Mouse (Mus musculus): Measurements from ENCODE around the gene Adam23.

Adam23 gene

GRCm38 (mm10) chr1:63473696-63474095 lies 28.0 kb downstream of the Adam23 start:
- in situ Hi-C loops (cut with MboI, MseI) = no loop called here

- in situ Hi-C loops (cut with MboI, MseI) = no loop called here
Observed at GRCm38 (mm10) chr1:63478946-63479345, 33.3 kb downstream of the Adam23 start.

- in situ Hi-C loops (cut with MboI, MseI) = no loop called here
Observed at GRCm38 (mm10) chr1:63484646-63485045, 39.0 kb downstream of the Adam23 start.

- in situ Hi-C loops (cut with MboI, MseI) = no loop called here
Observed at GRCm38 (mm10) chr1:63486646-63487045, 41.0 kb downstream of the Adam23 start.

- in situ Hi-C loops (cut with MboI, MseI) = no loop called here
Observed at GRCm38 (mm10) chr1:63491001-63491400, 45.3 kb downstream of the Adam23 start.

- in situ Hi-C loops (cut with MboI, MseI) = no loop called here
Observed at GRCm38 (mm10) chr1:63493325-63493724, 47.6 kb downstream of the Adam23 start.

- in situ Hi-C loops (cut with MboI, MseI) = no loop called here
Observed at GRCm38 (mm10) chr1:63507386-63507785, 61.7 kb downstream of the Adam23 start.

GRCm38 (mm10) chr1:63508801-63509200 lies 63.1 kb downstream of the Adam23 start:
- in situ Hi-C loops (cut with MboI, MseI) = no loop called here

GRCm38 (mm10) chr1:63511416-63511815 lies 65.7 kb downstream of the Adam23 start:
- in situ Hi-C loops (cut with MboI, MseI) = no loop called here

- in situ Hi-C loops (cut with MboI, MseI) = no loop called here
Observed at GRCm38 (mm10) chr1:63517800-63518199, 72.1 kb downstream of the Adam23 start.

GRCm38 (mm10) chr1:63518814-63519213 lies 73.1 kb downstream of the Adam23 start:
- in situ Hi-C loops (cut with MboI, MseI) = no loop called here

- in situ Hi-C loops (cut with MboI, MseI) = no loop called here
Observed at GRCm38 (mm10) chr1:63529901-63530300, 84.2 kb downstream of the Adam23 start.

- in situ Hi-C loops (cut with MboI, MseI) = no loop called here
Observed at GRCm38 (mm10) chr1:63534271-63534827, 88.7 kb downstream of the Adam23 start.

- in situ Hi-C loops (cut with MboI, MseI) = no loop called here
Observed at GRCm38 (mm10) chr1:63539884-63540613, 94.4 kb downstream of the Adam23 start.

GRCm38 (mm10) chr1:63544122-63544521 lies 98.4 kb downstream of the Adam23 start:
- in situ Hi-C loops (cut with MboI, MseI) = no loop called here

- in situ Hi-C loops (cut with MboI, MseI) = no loop called here
Observed at GRCm38 (mm10) chr1:63553039-63553438, 107.3 kb downstream of the Adam23 start.

GRCm38 (mm10) chr1:63561772-63562520 lies 116.3 kb downstream of the Adam23 start:
- in situ Hi-C loops (cut with MboI, MseI) = no loop called here

- in situ Hi-C loops (cut with MboI, MseI) = no loop called here
Observed at GRCm38 (mm10) chr1:63563928-63564327, 118.2 kb downstream of the Adam23 start.

- in situ Hi-C loops (cut with MboI, MseI) = no loop called here
Observed at GRCm38 (mm10) chr1:63566501-63566900, 120.8 kb downstream of the Adam23 start.

- in situ Hi-C loops (cut with MboI, MseI) = no loop called here
Observed at GRCm38 (mm10) chr1:63567031-63567430, 121.3 kb downstream of the Adam23 start.

GRCm38 (mm10) chr1:63572229-63572628 lies 126.5 kb downstream of the Adam23 start:
- in situ Hi-C loops (cut with MboI, MseI) = no loop called here

GRCm38 (mm10) chr1:63573432-63573831 lies 127.7 kb downstream of the Adam23 start:
- in situ Hi-C loops (cut with MboI, MseI) = no loop called here
